Mouse (Mus musculus) CH12.LX (cell line): ENCODE measurements around the gene Zfyve21. TPM values are rescaled to one million over a fixed set of nuclear protein-coding genes. Genes with fewer than 3 reads are reported as not detected.

Source experiments
- DNase-seq: peaks from one replicate; pipeline ENCODE4 v3.0.0-alpha.2; 2013; ENCODE audit errors: extremely low read depth
- H3K27ac ChIP-seq: 2 replicates; pipeline ENCODE4 v1.5.1; 2012; ENCODE audit warnings: low read depth, mild to moderate bottlenecking, control low read depth, moderate library complexity; ENCODE audit not compliant: insufficient read depth
- H3K27me3 ChIP-seq: replicated peaks from 2 replicates; pipeline ENCODE3; 2012; ENCODE audit warnings: inconsistent platforms
- H3K36me3 ChIP-seq, 2 experiments: replicated peaks in 1 of 2; 2 replicates each; pipeline versions ENCODE3 to v1.6.1; 2012; ENCODE audit warnings: inconsistent platforms in 1 of 2, low read length in 1 of 2, mild to moderate bottlenecking in 1 of 2, mixed read lengths in 1 of 2, moderate library complexity in 1 of 2; ENCODE audit not compliant: control insufficient read depth in 1 of 2, insufficient read depth in 1 of 2
- H3K4me1 ChIP-seq, 2 experiments: 2 replicates each; pipeline ENCODE4 v1.6.1; 2012; ENCODE audit warnings: inconsistent platforms in 1 of 2, moderate library complexity in 1 of 2; ENCODE audit not compliant: insufficient read depth in 2 of 2, control insufficient read depth in 1 of 2
- H3K4me2 ChIP-seq: 2 replicates; pipeline ENCODE4 v1.6.1; 2012; ENCODE audit warnings: low read depth, mild to moderate bottlenecking, control low read depth; ENCODE audit not compliant: poor library complexity, insufficient read depth, severe bottlenecking
- H3K4me3 ChIP-seq, 3 experiments: fragments of 150-350 bp in 1 of 3; sonication (generic) in 1 of 3; replicated peaks in 1 of 3; 2 replicates each; pipeline versions ENCODE3 to v1.5.1; 2011 to 2012; ENCODE audit warnings: low read depth in 2 of 3, low read length in 2 of 3, mild to moderate bottlenecking in 2 of 3, moderate library complexity in 2 of 3, control low read depth in 1 of 3, improper control_type of control experiment in 1 of 3, inconsistent platforms in 1 of 3, mixed read lengths in 1 of 3; ENCODE audit not compliant: poor library complexity in 1 of 3
- H3K79me2 ChIP-seq: replicated peaks from 2 replicates; pipeline ENCODE4 v1.6.1; 2012; ENCODE audit warnings: mild to moderate bottlenecking, moderate library complexity; ENCODE audit not compliant: control insufficient read depth, poor library complexity, insufficient read depth, severe bottlenecking; ENCODE audit errors: extremely low read depth
- H3K9ac ChIP-seq: 2 replicates; pipeline ENCODE4 v1.6.1; 2012; ENCODE audit warnings: low read depth, mild to moderate bottlenecking, control low read depth, moderate library complexity; ENCODE audit not compliant: insufficient read depth
- H3K9me3 ChIP-seq: replicated peaks from 2 replicates; pipeline ENCODE3; 2012; ENCODE audit warnings: low read length, inconsistent platforms, mixed read lengths
- BHLHE40 ChIP-seq: IDR thresholded peaks from 2 replicates; pipeline ENCODE4 v1.6.1; 2011; ENCODE audit warnings: mild to moderate bottlenecking, low read depth, low read length, improper control_type of control experiment
- CHD1 ChIP-seq: IDR thresholded peaks from 2 replicates; pipeline ENCODE4 v1.6.1; 2012; ENCODE audit warnings: low read depth, low read length, improper control_type of control experiment, inconsistent platforms
- CHD2 ChIP-seq: IDR thresholded peaks from 2 replicates; pipeline ENCODE4 v1.6.1; 2011; ENCODE audit warnings: low read length, improper control_type of control experiment
- CTCF ChIP-seq, 2 experiments: IDR thresholded peaks in 1 of 2; conservative IDR thresholded peaks in 1 of 2; 2 replicates each; pipeline ENCODE4 v1.5.1; 2011 to 2012; ENCODE audit warnings: low read depth in 2 of 2, low read length in 2 of 2, improper control_type of control experiment in 1 of 2, inconsistent platforms in 1 of 2, mild to moderate bottlenecking in 1 of 2, moderate library complexity in 1 of 2
- ELF1 ChIP-seq: IDR thresholded peaks from 2 replicates; pipeline ENCODE4 v1.6.1; 2014; ENCODE audit warnings: low read depth, mild to moderate bottlenecking, inconsistent platforms, low read length, improper control_type of control experiment
- ETS1 ChIP-seq: conservative IDR thresholded peaks from 2 replicates; pipeline ENCODE4 v1.6.1; 2012; ENCODE audit warnings: low read depth, mild to moderate bottlenecking, inconsistent platforms, low read length, improper control_type of control experiment, moderate library complexity
- GABPA ChIP-seq: IDR thresholded peaks from 2 replicates; pipeline ENCODE4 v1.6.1; 2012; ENCODE audit warnings: low read depth, low read length, improper control_type of control experiment, inconsistent platforms; ENCODE audit not compliant: insufficient replicate concordance
- HCFC1 ChIP-seq: IDR thresholded peaks from 2 replicates; pipeline ENCODE4 v1.6.1; 2012; ENCODE audit warnings: low read depth, mild to moderate bottlenecking, inconsistent platforms, low read length, improper control_type of control experiment
- IRF4 ChIP-seq: IDR thresholded peaks from 2 replicates; pipeline ENCODE4 v1.6.1; 2014; ENCODE audit warnings: low read depth, mild to moderate bottlenecking, inconsistent platforms, low read length, improper control_type of control experiment
- JUN ChIP-seq: IDR thresholded peaks from 2 replicates; pipeline ENCODE4 v1.6.1; 2011; ENCODE audit warnings: low read depth, mild to moderate bottlenecking, low read length, improper control_type of control experiment, moderate library complexity; ENCODE audit not compliant: insufficient read depth
- JUND ChIP-seq: conservative IDR thresholded peaks from 2 replicates; pipeline ENCODE4 v1.6.1; 2011; ENCODE audit warnings: low read depth, low read length, improper control_type of control experiment
- KAT2A ChIP-seq: IDR thresholded peaks from 2 replicates; pipeline ENCODE4 v1.6.1; 2012; ENCODE audit warnings: low read length, improper control_type of control experiment, inconsistent platforms; ENCODE audit not compliant: insufficient replicate concordance
- MAX ChIP-seq: IDR thresholded peaks from 2 replicates; pipeline ENCODE4 v1.6.1; 2011; ENCODE audit warnings: low read length, improper control_type of control experiment
- MEF2A ChIP-seq: IDR thresholded peaks from 2 replicates; pipeline ENCODE4 v1.6.1; 2014; ENCODE audit warnings: low read depth, mild to moderate bottlenecking, inconsistent platforms, low read length, improper control_type of control experiment, borderline replicate concordance
- MYC ChIP-seq: IDR thresholded peaks from 2 replicates; pipeline ENCODE4 v1.6.1; 2011; ENCODE audit warnings: low read depth, mild to moderate bottlenecking, improper control_type of control experiment, low read length
- NELFE ChIP-seq: IDR thresholded peaks from 2 replicates; pipeline ENCODE4 v1.6.1; 2011; ENCODE audit warnings: low read depth, low read length, improper control_type of control experiment
- PAX5 ChIP-seq: IDR thresholded peaks from 2 replicates; pipeline ENCODE4 v1.6.1; 2012; ENCODE audit warnings: low read length, inconsistent platforms, mixed read lengths
- POLR2AphosphoS2 ChIP-seq: IDR thresholded peaks from 2 replicates; pipeline ENCODE4 v1.6.1; 2011; ENCODE audit warnings: low read depth, low read length, improper control_type of control experiment
- RAD21 ChIP-seq: IDR thresholded peaks from 2 replicates; pipeline ENCODE4 v1.6.1; 2011; ENCODE audit warnings: low read depth, mild to moderate bottlenecking, low read length, improper control_type of control experiment, moderate library complexity
- RCOR1 ChIP-seq: conservative IDR thresholded peaks from 2 replicates; pipeline ENCODE4 v1.6.1; 2012; ENCODE audit warnings: low read depth, mild to moderate bottlenecking, inconsistent platforms, low read length, improper control_type of control experiment
- SMC3 ChIP-seq: IDR thresholded peaks from 2 replicates; pipeline ENCODE4 v1.6.1; 2011; ENCODE audit warnings: low read depth, low read length, improper control_type of control experiment
- TBP ChIP-seq: conservative IDR thresholded peaks from 2 replicates; pipeline ENCODE4 v1.6.1; 2011; ENCODE audit warnings: low read depth, low read length, improper control_type of control experiment
- TCF12 ChIP-seq: IDR thresholded peaks from 2 replicates; pipeline ENCODE4 v1.6.1; 2014; ENCODE audit warnings: low read depth, mild to moderate bottlenecking, inconsistent platforms, low read length, improper control_type of control experiment
- UBTF ChIP-seq: IDR thresholded peaks from 2 replicates; pipeline ENCODE4 v1.6.1; 2012; ENCODE audit warnings: low read depth, mild to moderate bottlenecking, inconsistent platforms, low read length, improper control_type of control experiment, moderate library complexity
- USF1 ChIP-seq: IDR thresholded peaks from 2 replicates; pipeline ENCODE4 v1.6.1; 2014; ENCODE audit warnings: low read depth, mild to moderate bottlenecking, inconsistent platforms, low read length, improper control_type of control experiment
- USF2 ChIP-seq: conservative IDR thresholded peaks from 2 replicates; pipeline ENCODE4 v1.6.1; 2011; ENCODE audit warnings: low read depth, low read length, improper control_type of control experiment
- ZC3H11A ChIP-seq: IDR thresholded peaks from 2 replicates; pipeline ENCODE4 v1.6.1; 2012; ENCODE audit warnings: low read depth, mild to moderate bottlenecking, inconsistent platforms, low read length, improper control_type of control experiment
- ZKSCAN1 ChIP-seq: IDR thresholded peaks from 2 replicates; pipeline ENCODE4 v1.6.1; 2012; ENCODE audit warnings: low read depth, inconsistent platforms, low read length, improper control_type of control experiment, borderline replicate concordance
- ZMIZ1 ChIP-seq: IDR thresholded peaks from 2 replicates; pipeline ENCODE4 v1.6.1; 2012; ENCODE audit warnings: low read depth, mild to moderate bottlenecking, inconsistent platforms, low read length, improper control_type of control experiment
- ZNF384 ChIP-seq: IDR thresholded peaks from 2 replicates; pipeline ENCODE4 v1.6.1; 2012; ENCODE audit warnings: low read depth, low read length, improper control_type of control experiment, inconsistent platforms
- dilution Hi-C: fragments of 300-500 bp; cut with MboI; formaldehyde crosslinking; loops from 2 replicates; pipeline ENCODE4 v1.14.3; 2020; ENCODE audit warnings: low sequenced_read_pairs; ENCODE audit not compliant: extremely low pct_unique_long_range_greater_than_20kb, extremely low pct_ligation_motif_present
- in situ Hi-C: fragments of 300-500 bp; cut with MboI; formaldehyde crosslinking; loops from 3 replicates; pipeline ENCODE4 v1.14.3; 2019; ENCODE audit warnings: low sequenced_read_pairs, low pct_ligation_motif_present, low pct_unique_long_range_greater_than_20kb, mixed read lengths
- polyA plus RNA-seq: library from polyadenylated mRNA; unstranded; fragments of >175 nt; gene quantifications from 2 replicates; pipeline ENCODE4 v1.2.1, GENCODE M21; 2012; ENCODE audit warnings: low read depth; ENCODE audit not compliant: insufficient read length
- total RNA-seq, 2 experiments: library from RNA; depleted of rRNA; stranded (reverse); fragments of 300-350 nt in 1 of 2; fragments of >200 nt in 1 of 2; gene quantifications; 2 replicates each; pipeline ENCODE4 v1.2.3; 2012 to 2014

Zfyve21 gene
- total and polyA plus RNA-seq, 3 experiments = 4.1 to 8.4 (median 7.6) TPM

- no peak for DNase-seq
- H3K4me2 ChIP-seq = no peak overlapping the region
- H3K9me3 ChIP-seq = no peaks in the 10 kb centered on the region
Observed at GRCm38 (mm10) chr12:111845953-111846352, 32.0 kb downstream of the Zfyve21 start.

DNA sequence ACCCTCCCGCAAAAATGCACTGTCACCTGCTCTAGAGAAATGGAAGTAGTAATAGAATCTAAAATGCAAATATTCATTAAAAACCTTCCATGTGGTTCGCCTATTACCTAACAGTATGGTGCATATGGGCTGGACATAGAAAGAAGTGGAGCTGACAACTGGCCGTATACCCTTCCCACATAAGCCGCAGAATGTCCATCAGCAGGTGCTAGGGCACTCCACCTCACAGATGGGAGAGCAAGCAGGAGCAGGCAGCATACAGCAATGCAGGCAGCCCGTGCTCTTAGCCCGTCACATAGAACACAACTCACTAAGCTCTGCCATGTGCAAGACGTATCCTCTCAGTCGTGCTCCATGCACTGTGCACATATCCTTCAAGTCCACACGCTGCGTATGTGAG, 32.8 kb downstream of the Zfyve21 start:
- no peak overlapping the region for H3K4me3 ChIP-seq
- no peaks in the 10 kb centered on the region for H3K9me3 ChIP-seq
- no peaks in the 10 kb centered on the region for H3K27me3 ChIP-seq
- H3K79me2 ChIP-seq = no peaks in the 10 kb centered on the region
- dilution Hi-C loops = no loop called here
- no peak overlapping the region for H3K4me2 ChIP-seq
- H3K4me1 ChIP-seq = peaks cover 7 to 18% of the 10 kb centered on the region in 2 experiments
- H3K36me3 ChIP-seq = no peaks in the 10 kb centered on the region
- TF ChIP-seq JUND (no peak), CHD2 (no peak), MEF2A (no peak), SMC3 (no peak), ZKSCAN1 (no peak), POLR2AphosphoS2 (no peak), USF1 (no peak), ZNF384 (no peak), GABPA (no peak), CTCF (conservative IDR thresholded peaks at IDR 0.05 in 1 of 2, IDR thresholded peaks at IDR 0.05 in 1 of 2; ENCODE audit: low read depth in 2 of 2, low read length in 2 of 2) (no peak), MAX (no peak), MYC (no peak), TCF12 (no peak), ZMIZ1 (no peak), USF2 (no peak), PAX5 (no peak), NELFE (no peak), HCFC1 (no peak), ZC3H11A (no peak)
- DNase-seq = no peak
- in situ Hi-C loops = no loop called here
- no peak overlapping the region for H3K9ac ChIP-seq
- H3K27ac ChIP-seq = no peak overlapping the region

More at GRCm38 (mm10) chr12:111845953-111846352, 32.0 kb downstream of the Zfyve21 start:
- in situ Hi-C loops = no loop called here
- no peak overlapping the region for H3K27ac ChIP-seq
- H3K9ac ChIP-seq = no peak overlapping the region
- H3K4me1 ChIP-seq = peaks cover 7 to 18% of the 10 kb centered on the region in 2 experiments
- dilution Hi-C loops = no loop called here
- TF ChIP-seq IRF4 = no peak
- TF ChIP-seq TBP = no peak
- TF ChIP-seq GABPA = no peak
- no peak for TF ChIP-seq MEF2A
- no peak for TF ChIP-seq JUN
- TF ChIP-seq USF2 = no peak
- TF ChIP-seq MAX = no peak
- TF ChIP-seq ETS1 = no peak
- TF ChIP-seq POLR2AphosphoS2 = no peak
- no peak for TF ChIP-seq BHLHE40
- TF ChIP-seq ELF1 = no peak
- no peak for TF ChIP-seq SMC3
- TF ChIP-seq KAT2A = no peak
- no peak for TF ChIP-seq CHD1
- TF ChIP-seq RCOR1 = no peak
- TF ChIP-seq UBTF = no peak
- TF ChIP-seq NELFE = no peak
- no peak for TF ChIP-seq RAD21
- TF ChIP-seq CHD2 = no peak
- TF ChIP-seq ZMIZ1 = no peak
- no peak overlapping the region for H3K4me3 ChIP-seq
- H3K27me3 ChIP-seq = no peaks in the 10 kb centered on the region
- no peaks in the 10 kb centered on the region for H3K36me3 ChIP-seq
- H3K79me2 ChIP-seq = no peaks in the 10 kb centered on the region
